Mouse (Mus musculus): ENCODE data around the gene 1810062G17Rik. TPM values are rescaled to one million over a fixed set of nuclear protein-coding genes. Genes with fewer than 3 reads are reported as not detected.

1810062G17Rik gene
- polyA plus RNA-seq (2017; shearing (Covaris generic)): 1 to 10 TPM in 1 of 2 experiments, under 1 TPM in 1; 0.83 to 1.9 TPM

GRCm38 (mm10) chr3:36475532-36476087 lies at the start of gene 1810062G17Rik, which contains the start of gene Anxa5:
1810062G17Rik (plus strand) TSS chr3:36475937.
Anxa5 (minus strand) TSS chr3:36475894.

GRCm38 (mm10) chr3:36521073-36522060 lies 45.6 kb downstream of the 1810062G17Rik start, which contains the start of gene Gm11549:
Gm11549 (minus strand) TSS chr3:36521813.

Other genes starting within 250 kb of the 1810062G17Rik start
- gene Anxa5, start within 50 bp of the 1810062G17Rik start, polyA plus RNA-seq (2017; shearing (Covaris generic)): 100 to 1,000 TPM; 126 to 147 TPM
- not detected for gene Gm11549, start 45.9 kb downstream of the 1810062G17Rik start, polyA plus RNA-seq (2017; shearing (Covaris generic))
- gene Exosc9, start 76.7 kb downstream of the 1810062G17Rik start, polyA plus RNA-seq (2017; shearing (Covaris generic)): 10 to 100 TPM; 40.1 to 55.2 TPM
- 10 to 100 TPM; 23.8 to 32.2 TPM for gene Ccna2, start 96.2 kb downstream of the 1810062G17Rik start, polyA plus RNA-seq (2017; shearing (Covaris generic))
- under 1 TPM; 0.38 to 0.74 TPM for gene Bbs7, start 137.5 kb downstream of the 1810062G17Rik start, polyA plus RNA-seq (2017; shearing (Covaris generic))
- under 1 TPM; 0.10 TPM for gene Trpc3, start 214.2 kb downstream of the 1810062G17Rik start, polyA plus RNA-seq (2017; shearing (Covaris generic))